In the genomic region with DNA sequence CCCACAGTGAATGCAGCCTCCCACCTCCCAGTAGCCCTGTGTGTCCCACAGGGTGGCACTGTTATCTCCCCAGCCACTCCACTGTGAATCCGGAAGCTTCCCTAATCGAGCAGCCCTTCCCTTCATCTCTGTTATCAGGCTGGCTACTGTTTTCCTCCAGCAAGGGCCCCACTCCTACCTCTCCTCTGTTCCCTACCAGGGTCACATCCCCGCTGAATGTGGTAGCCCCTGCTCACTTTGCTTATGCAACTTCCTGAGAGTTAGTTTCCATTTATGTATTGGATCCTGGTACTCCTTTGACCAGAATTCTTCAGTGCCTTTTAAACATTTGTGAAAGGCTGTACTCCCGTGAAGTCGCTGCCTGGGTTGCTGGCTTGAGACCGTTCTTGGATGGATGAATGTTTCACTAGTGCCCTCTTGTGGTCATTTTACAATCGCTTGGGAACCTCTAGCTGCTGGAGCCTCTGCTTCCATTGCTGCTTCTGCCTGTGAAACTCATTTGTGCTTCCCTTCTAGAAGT, we compare ENCODE assay signal across 8 mouse cellular contexts. TPM values are rescaled to one million over a fixed set of nuclear protein-coding genes. Genes with fewer than 3 reads are reported as not detected.
DNase-seq lines count a peak whose midpoint lies in the region; ATAC-seq and TF ChIP-seq lines count a peak whose summit lies in the region.

No protein-coding gene starts in this region.

- no peak overlapping the region for H3K9ac ChIP-seq in embryonic facial prominence, embryonic 12.5 days
- H3K9ac ChIP-seq in heart, adult 2 months (ENCODE audit: low read depth, low read length), result no peak overlapping the region
- 0 out of 2 replicates have a peak overlapping the region, but pooled peaks have one; percentile 16 for H3K9ac ChIP-seq in midbrain, embryonic 13.5 days (replicated peaks)

- ATAC-seq in embryonic facial prominence, embryonic 12.5 days (ENCODE audit: insufficient number of reproducible peaks, insufficient read depth, low FRiP score, low TSS enrichment), result peak; percentile 75; the same call in 1 of the 2 replicates
- ATAC-seq in midbrain, embryonic 13.5 days, result peak; percentile 92

- 0 out of 2 replicates have a peak, but pooled peaks have one; percentile 29 for TF ChIP-seq EP300 in heart, adult 2 months (IDR thresholded peaks at IDR 0.05; ENCODE audit: insufficient read depth, low read depth, low read length)

- no peak for TF ChIP-seq POLR2A in heart, adult 2 months (IDR thresholded peaks at IDR 0.05; ENCODE audit: insufficient read depth, low read depth, low read length)
- no peak for TF ChIP-seq POLR2A in kidney, adult 2 months (IDR thresholded peaks at IDR 0.05; ENCODE audit: low read depth, low read length)

- no peaks in the 10 kb centered on the region for H3K27me3 ChIP-seq in embryonic facial prominence, embryonic 12.5 days
- H3K27me3 ChIP-seq in heart, adult 2 months (ENCODE audit: control insufficient read depth, insufficient read depth, low read length), result no peaks in the 10 kb centered on the region
- H3K27me3 ChIP-seq in kidney, adult 2 months (replicated peaks; ENCODE audit: control insufficient read depth, insufficient read depth, low read length), result no peaks in the 10 kb centered on the region
- no peaks in the 10 kb centered on the region for H3K27me3 ChIP-seq in limb, embryonic 10.5 days (ENCODE audit: low read depth, poor library complexity, severe bottlenecking)
- H3K27me3 ChIP-seq in midbrain, embryonic 13.5 days, result no peaks in the 10 kb centered on the region

- no peaks in the 10 kb centered on the region for H3K79me2 ChIP-seq in heart, adult 2 months (replicated peaks; ENCODE audit: control insufficient read depth, insufficient read depth, low read length)

- WGBS in embryonic facial prominence, embryonic 12.5 days, result 4% methylated on average over 7 of the region's 7 CpGs
- 2% methylated on average over 7 of the region's 7 CpGs for WGBS in heart, adult 2 months
- 8% methylated on average over 7 of the region's 7 CpGs for WGBS in kidney, adult 2 months
- 2% methylated on average over 7 of the region's 7 CpGs for WGBS in limb, embryonic 10.5 days
- WGBS in midbrain, embryonic 13.5 days, result 4% methylated on average over 7 of the region's 7 CpGs

- H3K36me3 ChIP-seq in embryonic facial prominence, embryonic 12.5 days, result no peaks in the 10 kb centered on the region
- no peaks in the 10 kb centered on the region for H3K36me3 ChIP-seq in heart, adult 2 months (ENCODE audit: control insufficient read depth, insufficient read depth, low read length)
- H3K36me3 ChIP-seq in kidney, adult 2 months (ENCODE audit: control insufficient read depth, insufficient read depth, low read length), result no peaks in the 10 kb centered on the region
- H3K36me3 ChIP-seq in limb, embryonic 10.5 days, result no peaks in the 10 kb centered on the region
- H3K36me3 ChIP-seq in midbrain, embryonic 13.5 days, result no peaks in the 10 kb centered on the region

- H3K4me2 ChIP-seq in embryonic facial prominence, embryonic 12.5 days (replicated peaks), result peak overlapping the region; percentile 28; the same call in 1 of the 2 replicates
- H3K4me2 ChIP-seq in midbrain, embryonic 13.5 days (replicated peaks), result peak overlapping the region; percentile 39

- no peaks in the 10 kb centered on the region for H3K4me1 ChIP-seq in embryonic facial prominence, embryonic 12.5 days
- no peaks in the 10 kb centered on the region; the same call in 1 of the 2 replicates for H3K4me1 ChIP-seq in heart, adult 2 months (ENCODE audit: control insufficient read depth, insufficient read depth, low read length)
- no peaks in the 10 kb centered on the region for H3K4me1 ChIP-seq in kidney, adult 2 months (ENCODE audit: control insufficient read depth, insufficient read depth, low read length)
- H3K4me1 ChIP-seq in limb, embryonic 10.5 days, result 0 out of 2 replicates have a peak, but pooled peaks cover 10% of the 10 kb centered on the region
- H3K4me1 ChIP-seq in midbrain, embryonic 13.5 days (replicated peaks), result peaks cover 8% of the 10 kb centered on the region; the same call in 1 of the 2 replicates

- peak; percentile 62 to 63 for DNase-seq in B cell, adult 2 months
- peak; percentile 76 for DNase-seq in adrenal gland, postnatal 14 days
- DNase-seq in heart, adult 2 months, result peak; percentile 25 to 38
- peak; percentile 77 for DNase-seq in kidney, adult 2 months
- peak; percentile 51 for DNase-seq in limb, embryonic 10.5 days (ENCODE audit: low spot score)
- peak; percentile 32 to 48 for DNase-seq in spleen, postnatal 10 days (ENCODE audit: low spot score in 2 of 2)

- intact Hi-C loops in heart, adult 2 months (cut with DNase I), result loop anchor here (1.0 to 5.0 kb wide), 3 partner anchors 57 to 402 kb away; no protein-coding TSS in a partner anchor

- H3K27ac ChIP-seq in embryonic facial prominence, embryonic 12.5 days, result no peak overlapping the region
- no peak overlapping the region for H3K27ac ChIP-seq in heart, adult 2 months
- no peak overlapping the region for H3K27ac ChIP-seq in kidney, adult 2 months (ENCODE audit: insufficient read depth, low read depth, low read length)
- H3K27ac ChIP-seq in limb, embryonic 10.5 days, result no peak overlapping the region
- H3K27ac ChIP-seq in midbrain, embryonic 13.5 days, result peak overlapping the region; percentile 32; the same call in 1 of the 2 replicates

- no peak overlapping the region for H3K4me3 ChIP-seq in embryonic facial prominence, embryonic 12.5 days
- H3K4me3 ChIP-seq in heart, adult 2 months, result no peak overlapping the region
- no peak overlapping the region for H3K4me3 ChIP-seq in kidney, adult 2 months (ENCODE audit: insufficient read depth, low read depth, low read length)
- H3K4me3 ChIP-seq in limb, embryonic 10.5 days, result no peak overlapping the region
- no peak overlapping the region for H3K4me3 ChIP-seq in midbrain, embryonic 13.5 days (replicated peaks)

- peak; percentile 85 for TF ChIP-seq CTCF in heart, adult 2 months (IDR thresholded peaks at IDR 0.05)
- peak; percentile 80 for TF ChIP-seq CTCF in kidney, adult 2 months (conservative IDR thresholded peaks at IDR 0.05; ENCODE audit: insufficient read depth, insufficient read length, low read depth, low read length)

- H3K9me3 ChIP-seq in embryonic facial prominence, embryonic 12.5 days, result no peaks in the 10 kb centered on the region
- H3K9me3 ChIP-seq in limb, embryonic 10.5 days (replicated peaks), result no peaks in the 10 kb centered on the region
- no peaks in the 10 kb centered on the region for H3K9me3 ChIP-seq in midbrain, embryonic 13.5 days

RNA-seq across cellular contexts. Expression of a gene that starts 42.5 kb away (rescaled TPM):
- total RNA-seq in adrenal gland, postnatal 14 days (2021), result 0.59 and 2.6 TPM in 2 replicates
- polyA plus RNA-seq in embryonic facial prominence, embryonic 12.5 days (2016; fragmentation: Nextera tagmentation; extraction: Ambion mirVana), result 1.0 and 1.8 TPM in 2 replicates
- under 1 TPM; 0.23 to 0.30 TPM for total RNA-seq in heart, adult 2 months (2021)
- 0.12 and 0.31 TPM in 2 replicates for polyA plus RNA-seq in heart, adult 2 months (2012; rRNA removed)
- polyA plus RNA-seq in kidney, adult 2 months (2012; rRNA removed), result 0.19 and 0.38 TPM in 2 replicates
- 0.38 and 0.53 TPM in 2 replicates for polyA plus RNA-seq in limb, embryonic 10.5 days (2016; fragmentation: Nextera tagmentation; extraction: Ambion mirVana)
- polyA plus RNA-seq in midbrain, embryonic 13.5 days (2015; fragmentation: Nextera tagmentation; extraction: Ambion mirVana), result 0.82 and 1.2 TPM in 2 replicates

RNA-seq across cellular contexts. Expression of a gene that starts 53.5 kb away (rescaled TPM):
- total RNA-seq in adrenal gland, postnatal 14 days (2021), result 12.1 and 14.4 TPM in 2 replicates
- 3.5 and 3.6 TPM in 2 replicates for polyA plus RNA-seq in embryonic facial prominence, embryonic 12.5 days (2016; fragmentation: Nextera tagmentation; extraction: Ambion mirVana)
- 1 to 10 TPM; 6.9 to 8.2 TPM for total RNA-seq in heart, adult 2 months (2021)
- polyA plus RNA-seq in heart, adult 2 months (2012; rRNA removed), result 2.5 and 3.7 TPM in 2 replicates
- polyA plus RNA-seq in kidney, adult 2 months (2012; rRNA removed), result 0.64 and 1.0 TPM in 2 replicates
- 0.77 and 1.0 TPM in 2 replicates for polyA plus RNA-seq in limb, embryonic 10.5 days (2016; fragmentation: Nextera tagmentation; extraction: Ambion mirVana)
- 4.0 and 4.4 TPM in 2 replicates for polyA plus RNA-seq in midbrain, embryonic 13.5 days (2015; fragmentation: Nextera tagmentation; extraction: Ambion mirVana)
